Comparison of ENCODE assay signal across 29 mouse cellular contexts in the genomic region with DNA sequence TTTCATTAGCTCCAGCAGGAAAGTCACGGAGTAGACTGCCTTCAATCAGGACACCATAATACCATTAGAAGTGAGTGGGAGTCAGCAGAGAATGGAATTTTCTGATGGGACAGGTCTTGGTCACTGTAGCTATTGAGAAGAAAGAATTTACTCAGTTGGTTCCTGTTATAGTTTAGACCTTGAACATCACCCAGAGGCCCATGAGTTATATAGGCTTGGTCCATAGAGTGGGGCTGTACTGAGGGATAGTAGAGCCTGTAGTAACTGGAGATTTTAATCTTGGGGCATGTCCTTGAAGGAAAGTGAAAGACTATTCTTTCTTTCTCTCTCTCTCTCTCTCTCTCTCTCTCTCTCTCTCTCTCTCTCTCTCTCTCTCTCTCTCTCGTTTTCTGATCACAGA. TPM values are rescaled to one million over a fixed set of nuclear protein-coding genes. Genes with fewer than 3 reads are reported as not detected.
A peak's percentile ranks its signal among the peaks of the same experiment; 100 is the strongest.
DNase-seq lines count a peak whose midpoint lies in the region; ATAC-seq and TF ChIP-seq lines count a peak whose summit lies in the region.
"Had no signal": no experiment of that assay in that cellular context is flagged by ENCODE, and none has a peak within 500 bp of the region (broad histone marks: within the 10 kb centered on the region; RNA-seq: fewer than 3 reads in every experiment).

No protein-coding gene starts in this region.

- no peak overlapping the region for H3K4me2 ChIP-seq in heart, embryonic 11.5 days
- no peak overlapping the region for H3K4me2 ChIP-seq in intestine, embryonic 15.5 days (replicated peaks)
- no peak overlapping the region for H3K4me2 ChIP-seq in intestine, postnatal 0 days (replicated peaks; ENCODE audit: low read depth)
- H3K4me2 ChIP-seq: embryonic facial prominence, embryonic 13.5 days; embryonic facial prominence, embryonic 15.5 days; forebrain, embryonic 12.5 days had no signal

- H3K4me1 ChIP-seq in heart, embryonic 10.5 days = peaks cover 4% of the 10 kb centered on the region; the same call in 1 of the 2 replicates
- no peaks in the 10 kb centered on the region for H3K4me1 ChIP-seq in heart, embryonic 11.5 days (ENCODE audit: control insufficient read depth, insufficient read depth, low read length)
- no peaks in the 10 kb centered on the region for H3K4me1 ChIP-seq in intestine, embryonic 15.5 days (replicated peaks)
- no peaks in the 10 kb centered on the region for H3K4me1 ChIP-seq in intestine, postnatal 0 days (replicated peaks; ENCODE audit: control insufficient read depth, insufficient read depth, low read length)
- H3K4me1 ChIP-seq: embryonic facial prominence, embryonic 13.5 days; embryonic facial prominence, embryonic 15.5 days; forebrain, embryonic 12.5 days had no signal

- no peaks in the 10 kb centered on the region for H3K9me3 ChIP-seq in heart, embryonic 10.5 days
- no peaks in the 10 kb centered on the region for H3K9me3 ChIP-seq in heart, embryonic 11.5 days (replicated peaks; ENCODE audit: control insufficient read depth, low read length)
- no peaks in the 10 kb centered on the region for H3K9me3 ChIP-seq in intestine, embryonic 15.5 days
- H3K9me3 ChIP-seq in intestine, postnatal 0 days (ENCODE audit: control insufficient read depth) = no peaks in the 10 kb centered on the region
- H3K9me3 ChIP-seq: embryonic facial prominence, embryonic 13.5 days; embryonic facial prominence, embryonic 15.5 days; forebrain, embryonic 12.5 days; G1E had no signal

- no peaks in the 10 kb centered on the region for H3K36me3 ChIP-seq in heart, embryonic 10.5 days
- no peaks in the 10 kb centered on the region for H3K36me3 ChIP-seq in heart, embryonic 11.5 days (ENCODE audit: control insufficient read depth, insufficient read depth, low read length)
- no peaks in the 10 kb centered on the region for H3K36me3 ChIP-seq in intestine, embryonic 15.5 days
- H3K36me3 ChIP-seq in intestine, postnatal 0 days (ENCODE audit: control insufficient read depth, insufficient read depth) = no peaks in the 10 kb centered on the region
- H3K36me3 ChIP-seq: embryonic facial prominence, embryonic 13.5 days; embryonic facial prominence, embryonic 15.5 days; forebrain, embryonic 10.5 days; forebrain, embryonic 12.5 days; G1E had no signal

- no peak for TF ChIP-seq CTCF in intestine, postnatal 0 days (IDR thresholded peaks at IDR 0.05; ENCODE audit: low read depth)

- WGBS in heart, embryonic 10.5 days = 85% methylated on average over 2 of the region's 2 CpGs
- 80% methylated on average over 2 of the region's 2 CpGs for WGBS in heart, embryonic 11.5 days (ENCODE audit: insufficient replicate concordance)
- WGBS in intestine, embryonic 15.5 days = 56% methylated on average over 2 of the region's 2 CpGs
- WGBS in intestine, postnatal 0 days = 72% methylated on average over 2 of the region's 2 CpGs

- H3K27ac ChIP-seq in heart, embryonic 10.5 days = no peak overlapping the region
- H3K27ac ChIP-seq in heart, embryonic 11.5 days (ENCODE audit: low read depth, low read length) = no peak overlapping the region
- no peak overlapping the region for H3K27ac ChIP-seq in intestine, embryonic 15.5 days
- no peak overlapping the region for H3K27ac ChIP-seq in intestine, postnatal 0 days (ENCODE audit: low read depth, low read length)
- H3K27ac ChIP-seq: embryonic facial prominence, embryonic 13.5 days; embryonic facial prominence, embryonic 15.5 days; forebrain, embryonic 10.5 days; forebrain, embryonic 12.5 days had no signal

- no peak overlapping the region for H3K9ac ChIP-seq in heart, embryonic 11.5 days (ENCODE audit: low read depth, low read length)
- H3K9ac ChIP-seq in intestine, embryonic 15.5 days = no peak overlapping the region
- no peak overlapping the region for H3K9ac ChIP-seq in intestine, postnatal 0 days (ENCODE audit: low read depth, low read length)
- H3K9ac ChIP-seq: embryonic facial prominence, embryonic 13.5 days; embryonic facial prominence, embryonic 15.5 days; forebrain, embryonic 12.5 days had no signal

- ATAC-seq in heart, embryonic 11.5 days (replicated peaks; ENCODE audit: insufficient number of reproducible peaks, low FRiP score, low TSS enrichment) = no peak
- peak; percentile 69; the same call in 1 of the 2 replicates for ATAC-seq in intestine, embryonic 15.5 days
- peak; percentile 71 for ATAC-seq in intestine, postnatal 0 days
- no peak for ATAC-seq in megakaryocyte-erythroid progenitor cell, adult 5-6 weeks (replicated peaks; ENCODE audit: low FRiP score, low TSS enrichment, poor library complexity, severe bottlenecking)
- ATAC-seq: forebrain, embryonic 14.5 days; forebrain, embryonic 16.5 days had no signal

- no peaks in the 10 kb centered on the region for H3K27me3 ChIP-seq in heart, embryonic 10.5 days (ENCODE audit: insufficient read depth, poor library complexity, severe bottlenecking)
- H3K27me3 ChIP-seq in heart, embryonic 11.5 days (ENCODE audit: control insufficient read depth, insufficient read depth, low read length) = no peaks in the 10 kb centered on the region
- no peaks in the 10 kb centered on the region for H3K27me3 ChIP-seq in intestine, embryonic 15.5 days (replicated peaks)
- no peaks in the 10 kb centered on the region for H3K27me3 ChIP-seq in intestine, postnatal 0 days (replicated peaks; ENCODE audit: control insufficient read depth, insufficient read depth, low read length)
- H3K27me3 ChIP-seq: CH12.LX; embryonic facial prominence, embryonic 13.5 days; embryonic facial prominence, embryonic 15.5 days; forebrain, embryonic 12.5 days had no signal

- H3K4me3 ChIP-seq in heart, embryonic 10.5 days = no peak overlapping the region
- H3K4me3 ChIP-seq in heart, embryonic 11.5 days (ENCODE audit: low read depth, low read length) = no peak overlapping the region
- H3K4me3 ChIP-seq in intestine, embryonic 15.5 days (replicated peaks) = no peak overlapping the region
- H3K4me3 ChIP-seq in intestine, postnatal 0 days (ENCODE audit: low read depth, low read length) = no peak overlapping the region
- H3K4me3 ChIP-seq: embryonic facial prominence, embryonic 13.5 days; embryonic facial prominence, embryonic 15.5 days; erythroblast, embryonic 14.5 days; forebrain, embryonic 10.5 days; forebrain, embryonic 12.5 days had no signal

- peak; percentile 36 for DNase-seq in heart, embryonic 10.5 days (ENCODE audit: low spot score)
- no peak for DNase-seq in embryo, embryonic 10.5 days (ENCODE audit: low spot score)
- DNase-seq: adrenal gland, adult 2 months; adrenal gland, postnatal 10 days; adrenal gland, postnatal 25 days; cerebellum, adult 11 months; cerebellum, adult 18-20 months; cerebellum, adult 8-10 months; cerebellum, adult 9-11 months; cerebellum, postnatal 14 days; cerebellum, postnatal 36 days; embryo, embryonic 11 days had no signal

RNA-seq across cellular contexts. Expression of gene Mcu, which starts 28.2 kb away (rescaled TPM):
- 19.4 and 27.1 TPM in 2 replicates for polyA plus RNA-seq in heart, embryonic 10.5 days (2016; fragmentation: Nextera tagmentation; extraction: Ambion mirVana)
- 27.4 and 28.5 TPM in 2 replicates for polyA plus RNA-seq in heart, embryonic 11.5 days (2014; fragmentation: Nextera tagmentation; extraction: Ambion mirVana)
- polyA plus RNA-seq in intestine, embryonic 15.5 days (2015; fragmentation: Nextera tagmentation; extraction: Ambion mirVana) = 66.4 and 72.6 TPM in 2 replicates
- polyA plus RNA-seq in intestine, postnatal 0 days (2015; fragmentation: Nextera tagmentation; extraction: Ambion mirVana) = 63.3 and 65.2 TPM in 2 replicates
- 8.3 and 18.9 TPM in 2 replicates for total RNA-seq in megakaryocyte-erythroid progenitor cell, adult 5-6 weeks (2014; fragmentation: Nextera tagmentation)
- 19.5 and 22.0 TPM in 2 replicates for total RNA-seq in megakaryocyte-erythroid progenitor cell, adult 5-6 weeks (2017)

RNA-seq across cellular contexts. Expression of gene Gm10322, which starts 28.8 kb away (rescaled TPM):
- polyA plus RNA-seq in heart, embryonic 10.5 days (2016; fragmentation: Nextera tagmentation; extraction: Ambion mirVana) = not detected in 2 replicates
- not detected in 2 replicates for polyA plus RNA-seq in heart, embryonic 11.5 days (2014; fragmentation: Nextera tagmentation; extraction: Ambion mirVana)
- not detected in 2 replicates for polyA plus RNA-seq in intestine, embryonic 15.5 days (2015; fragmentation: Nextera tagmentation; extraction: Ambion mirVana)
- not detected in 2 replicates for polyA plus RNA-seq in intestine, postnatal 0 days (2015; fragmentation: Nextera tagmentation; extraction: Ambion mirVana)
- total RNA-seq in megakaryocyte-erythroid progenitor cell, adult 5-6 weeks (2014; fragmentation: Nextera tagmentation) = not detected in 2 replicates
- total RNA-seq in megakaryocyte-erythroid progenitor cell, adult 5-6 weeks (2017) = not detected in 2 replicates
- total RNA-seq: adrenal gland, adult 2 months; adrenal gland, postnatal 10 days; adrenal gland, postnatal 25 days; adrenal gland, postnatal 4 days; CH12.LX; G1E had no signal
- polyA plus RNA-seq: adrenal gland, adult 2 months; brain, embryonic 14.5 days; cortical plate, adult 2 months; embryonic facial prominence, embryonic 11.5 days; embryonic facial prominence, embryonic 13.5 days; embryonic facial prominence, embryonic 15.5 days; erythroblast, embryonic 14.5 days; forebrain, embryonic 10.5 days; forebrain, embryonic 12.5 days; forebrain, embryonic 14.5 days; forebrain, embryonic 16.5 days; G1E had no signal

RNA-seq across cellular contexts. Expression of gene Micu1, which starts 57.6 kb away (rescaled TPM):
- 45.4 and 46.8 TPM in 2 replicates for polyA plus RNA-seq in heart, embryonic 10.5 days (2016; fragmentation: Nextera tagmentation; extraction: Ambion mirVana)
- 40.5 and 42.8 TPM in 2 replicates for polyA plus RNA-seq in heart, embryonic 11.5 days (2014; fragmentation: Nextera tagmentation; extraction: Ambion mirVana)
- 66.0 and 72.3 TPM in 2 replicates for polyA plus RNA-seq in intestine, embryonic 15.5 days (2015; fragmentation: Nextera tagmentation; extraction: Ambion mirVana)
- polyA plus RNA-seq in intestine, postnatal 0 days (2015; fragmentation: Nextera tagmentation; extraction: Ambion mirVana) = 57.8 and 59.2 TPM in 2 replicates
- 23.9 and 26.3 TPM in 2 replicates for total RNA-seq in megakaryocyte-erythroid progenitor cell, adult 5-6 weeks (2014; fragmentation: Nextera tagmentation)
- 25.9 and 26.5 TPM in 2 replicates for total RNA-seq in megakaryocyte-erythroid progenitor cell, adult 5-6 weeks (2017)

Comparison
In these comparisons a context has a peak if more than half of its experiments do, and no peak if none do; other contexts are left out.
1. ATAC-seq: peak in intestine, embryonic 15.5 days (single experiment) and intestine, postnatal 0 days (single experiment); none in heart, embryonic 11.5 days (single experiment) and megakaryocyte-erythroid progenitor cell, adult 5-6 weeks (single experiment).